Mouse (Mus musculus) C2C12 (cell line): ENCODE measurements around the gene Mndal. TPM values are rescaled to one million over a fixed set of nuclear protein-coding genes. Genes with fewer than 3 reads are reported as not detected.
A peak's percentile ranks its signal among the peaks of the same experiment; 100 is the strongest.
"Not testable (repeated sequence)": the region's sequence is repeated elsewhere in the genome, so short reads cannot be mapped to it uniquely, and the experiment has no call there.

Experiments used
- H3K27me3 ChIP-seq: one replicate; pipeline ENCODE4 v1.6.1; 2011; ENCODE audit not compliant: control insufficient read depth, insufficient read depth, insufficient read length
- H3K36me3 ChIP-seq: one replicate; pipeline ENCODE4 v1.6.1; 2011; ENCODE audit not compliant: control insufficient read depth, insufficient read depth
- H3K4me3 ChIP-seq: one replicate; pipeline ENCODE4 v1.5.1; 2011; ENCODE audit warnings: mild to moderate bottlenecking, control low read depth; ENCODE audit not compliant: poor library complexity, insufficient read depth, severe bottlenecking
- H3K79me2 ChIP-seq: one replicate; pipeline ENCODE4 v1.6.1; 2011; ENCODE audit not compliant: control insufficient read depth, insufficient read depth
- H3K79me3 ChIP-seq: one replicate; pipeline ENCODE4 v1.6.1; 2011; ENCODE audit warnings: low read depth, control low read depth
- H3ac ChIP-seq: one replicate; pipeline ENCODE3; 2011; ENCODE audit warnings: low read depth; ENCODE audit not compliant: control insufficient read depth, insufficient read length
- CEBPB ChIP-seq: IDR thresholded peaks from one replicate; pipeline ENCODE4 v1.6.1; 2011; ENCODE audit warnings: low read depth, mild to moderate bottlenecking, control low read depth, moderate library complexity
- MAX ChIP-seq: IDR thresholded peaks from one replicate; pipeline ENCODE4 v1.6.1; 2011; ENCODE audit warnings: mild to moderate bottlenecking, control low read depth
- polyA plus RNA-seq: library from polyadenylated mRNA; unstranded; fragments of >200 nt; fragmentation: generic; extraction: Trizol; gene quantifications from one replicate; pipeline ENCODE4 v1.2.1, GENCODE M21; 2012; ENCODE audit warnings: missing spikeins

Mndal gene
- polyA plus RNA-seq, 1 experiment, result 0.92 TPM

DNA sequence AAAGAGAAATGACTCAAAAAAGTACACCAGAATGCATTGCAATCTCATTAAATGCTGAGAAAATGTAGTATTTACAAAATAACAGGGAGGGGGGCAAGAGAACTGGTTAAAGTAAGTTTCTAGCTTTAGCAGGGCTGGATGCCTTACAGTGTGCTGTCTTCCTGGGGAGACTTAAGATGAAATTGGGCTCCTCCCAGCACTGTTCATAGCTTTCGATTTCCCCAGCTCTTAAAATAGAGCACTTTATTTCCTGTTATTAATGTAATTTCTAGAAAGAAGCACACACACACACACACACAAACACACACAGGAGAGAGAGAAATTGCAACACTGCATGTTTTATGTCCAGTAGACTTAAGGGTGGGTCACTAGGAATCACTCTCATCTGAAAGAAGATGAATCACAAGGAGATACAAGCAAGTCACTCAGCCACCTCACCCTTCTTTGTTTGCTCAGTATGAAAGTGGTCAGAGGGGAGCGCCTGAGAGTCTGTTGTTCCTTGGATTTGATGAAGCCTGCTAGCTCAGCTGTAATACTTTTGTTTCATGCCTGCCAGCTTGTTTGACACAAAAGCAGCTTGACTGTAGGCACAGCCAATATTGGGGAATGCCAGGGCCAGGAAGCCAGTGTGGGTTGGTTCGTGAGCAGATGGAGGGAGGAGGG is 62.2 kb downstream of the Mndal start:
- not testable (repeated sequence) for H3K79me2 ChIP-seq, H3ac ChIP-seq, H3K4me3 ChIP-seq, H3K79me3 ChIP-seq, H3K36me3 ChIP-seq, H3K27me3 ChIP-seq
- TF ChIP-seq CEBPB, result peak; percentile 45

DNA sequence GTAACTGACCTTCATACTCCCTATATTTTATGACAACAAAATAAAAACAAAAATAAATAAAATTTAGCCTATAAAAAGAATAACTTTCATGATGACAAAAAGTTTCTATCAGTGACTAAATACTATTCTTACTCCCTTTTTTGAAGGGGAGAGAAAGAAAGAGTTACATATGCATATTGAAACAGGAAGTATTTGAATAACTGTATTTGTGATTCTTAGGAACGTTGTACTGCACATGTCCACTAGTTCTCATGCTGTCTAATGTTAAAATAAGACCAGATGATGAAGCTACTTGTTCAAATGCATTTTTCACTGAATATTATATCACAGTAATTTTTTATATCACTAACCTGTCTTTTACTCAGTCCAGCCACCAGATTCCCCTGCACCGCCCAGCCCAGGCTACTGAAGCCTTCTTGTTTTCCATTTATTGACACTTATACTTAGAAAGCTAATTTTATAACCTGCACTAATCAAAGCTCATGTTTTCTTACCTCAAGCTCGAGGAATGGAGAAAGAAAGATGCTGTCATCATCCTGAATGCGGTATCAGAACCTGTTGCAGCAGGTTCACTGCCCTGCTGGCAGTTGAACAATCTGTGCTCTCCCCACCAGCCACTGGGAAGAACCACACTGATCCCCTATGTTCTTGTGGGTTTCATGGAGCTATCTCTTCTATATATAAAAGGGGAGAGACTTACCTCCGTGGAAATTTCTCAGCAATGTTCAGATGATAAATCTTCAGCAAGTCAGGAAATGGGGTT is 62.9 kb downstream of the Mndal start:
- H3K27me3 ChIP-seq, H3K36me3 ChIP-seq, H3K79me2 ChIP-seq, H3ac ChIP-seq, H3K4me3 ChIP-seq, H3K79me3 ChIP-seq: not testable (repeated sequence)

DNA sequence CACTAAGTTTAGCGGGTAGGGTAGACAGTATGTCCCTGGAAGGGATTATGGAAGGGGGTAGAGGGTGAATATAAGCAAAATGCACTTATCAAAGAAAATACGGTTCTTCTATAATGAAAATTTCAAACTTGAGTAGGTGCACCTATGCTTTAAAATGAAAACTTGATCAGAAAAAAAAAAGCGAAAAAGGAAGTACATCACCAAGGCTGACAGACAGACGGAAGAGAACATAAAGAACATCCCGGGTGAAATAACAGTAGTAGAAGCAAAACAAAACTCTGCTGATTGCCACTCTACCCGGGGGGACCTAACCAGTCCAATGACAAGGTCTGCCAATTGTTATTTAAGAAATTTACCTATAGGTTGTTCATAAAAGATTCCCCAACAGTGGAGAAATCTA is 64.0 kb downstream of the Mndal start:
- H3K27me3 ChIP-seq, H3K36me3 ChIP-seq, H3K79me3 ChIP-seq, H3K4me3 ChIP-seq, H3ac ChIP-seq, H3K79me2 ChIP-seq: not testable (repeated sequence)

DNA sequence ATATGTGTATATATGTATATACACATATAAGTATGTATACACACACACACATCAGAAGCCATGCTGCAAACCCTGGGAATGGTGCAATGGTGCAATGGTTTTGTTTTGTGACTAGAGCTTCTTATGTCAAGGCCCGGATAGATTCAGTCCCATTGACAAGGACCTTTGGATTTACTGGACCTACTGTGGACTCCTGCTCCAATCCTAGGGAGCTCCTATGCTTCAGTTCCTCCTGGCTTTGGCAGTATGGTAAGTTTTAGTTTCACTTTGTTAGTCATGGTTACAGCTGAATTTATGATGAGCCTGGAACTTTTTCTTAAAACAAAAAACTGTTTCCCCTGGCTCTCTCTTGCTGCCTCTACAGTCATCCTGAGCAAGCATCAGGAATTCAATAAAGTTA is 65.2 kb downstream of the Mndal start:
- H3K27me3 ChIP-seq, H3ac ChIP-seq, H3K36me3 ChIP-seq, H3K4me3 ChIP-seq, H3K79me2 ChIP-seq, H3K79me3 ChIP-seq: not testable (repeated sequence)

DNA sequence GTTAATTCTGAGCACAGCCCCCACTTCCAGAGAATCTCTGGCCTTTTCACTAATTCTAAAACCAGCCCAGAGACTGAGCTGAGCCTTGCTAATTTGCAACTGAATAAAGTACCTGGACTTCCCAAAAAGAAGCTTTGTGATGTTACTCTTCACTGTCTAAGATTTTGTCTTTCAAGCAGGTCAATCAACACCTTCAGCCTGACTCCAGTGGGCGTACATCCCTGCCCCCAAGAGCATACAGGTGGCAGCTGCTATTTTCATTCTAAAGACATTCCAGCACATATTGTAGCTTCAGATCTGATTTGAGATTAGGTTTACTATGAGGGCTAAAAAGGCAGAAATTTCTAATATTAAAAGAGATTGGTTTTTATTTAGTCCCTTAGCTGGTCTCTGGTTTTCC is 73.7 kb downstream of the Mndal start:
- H3K36me3 ChIP-seq, H3K79me3 ChIP-seq, H3K27me3 ChIP-seq, H3ac ChIP-seq, H3K79me2 ChIP-seq, H3K4me3 ChIP-seq: not testable (repeated sequence)

DNA sequence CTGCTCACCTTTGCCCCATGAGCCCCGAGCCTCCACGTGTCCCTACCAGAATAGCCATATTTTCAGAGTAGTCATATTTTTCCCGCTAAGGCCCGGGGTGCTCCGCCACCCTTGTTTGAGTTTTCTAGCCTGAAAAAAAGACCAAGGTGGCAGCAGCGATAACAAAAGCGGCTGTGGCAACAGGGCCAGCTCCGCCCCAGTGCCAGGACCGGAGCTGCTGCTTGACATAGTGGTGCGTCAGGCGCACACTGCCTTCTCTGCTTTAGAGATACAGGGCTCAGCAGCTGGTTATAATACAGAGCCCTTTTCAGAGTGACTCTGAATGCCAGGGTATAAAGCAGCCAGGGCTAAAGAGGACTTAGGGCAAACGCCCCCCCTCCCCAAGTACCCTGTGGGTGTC is 75.8 kb downstream of the Mndal start:
- H3K27me3 ChIP-seq, result no peaks in the 10 kb centered on the region
- H3K36me3 ChIP-seq, result no peaks in the 10 kb centered on the region
- no peaks in the 10 kb centered on the region for H3K79me2 ChIP-seq
- no peak overlapping the region for H3ac ChIP-seq
- no peak for TF ChIP-seq MAX
- H3K79me3 ChIP-seq, result no peaks in the 10 kb centered on the region
- H3K4me3 ChIP-seq, result no peak overlapping the region

DNA sequence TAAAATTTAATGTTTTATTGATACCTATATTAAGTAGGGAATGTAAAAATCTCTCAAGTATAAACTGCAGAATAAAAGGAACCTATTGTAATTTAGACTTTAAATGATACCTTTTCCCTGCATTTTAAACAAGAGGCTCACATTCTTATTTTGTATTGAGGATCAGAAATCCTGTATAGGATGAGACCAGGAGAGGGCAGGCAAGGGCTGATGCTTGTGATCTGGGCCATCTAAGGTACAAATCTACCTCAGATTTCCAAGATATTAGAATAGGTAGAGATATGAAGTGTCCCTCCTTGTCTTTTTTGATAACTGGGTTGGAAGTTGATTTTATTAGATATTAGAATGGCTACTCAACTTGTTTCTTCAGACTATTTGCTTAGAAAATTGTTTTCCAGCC is 88.6 kb downstream of the Mndal start:
- not testable (repeated sequence) for H3K79me2 ChIP-seq, H3K79me3 ChIP-seq, H3K36me3 ChIP-seq, H3ac ChIP-seq, H3K27me3 ChIP-seq, H3K4me3 ChIP-seq

DNA sequence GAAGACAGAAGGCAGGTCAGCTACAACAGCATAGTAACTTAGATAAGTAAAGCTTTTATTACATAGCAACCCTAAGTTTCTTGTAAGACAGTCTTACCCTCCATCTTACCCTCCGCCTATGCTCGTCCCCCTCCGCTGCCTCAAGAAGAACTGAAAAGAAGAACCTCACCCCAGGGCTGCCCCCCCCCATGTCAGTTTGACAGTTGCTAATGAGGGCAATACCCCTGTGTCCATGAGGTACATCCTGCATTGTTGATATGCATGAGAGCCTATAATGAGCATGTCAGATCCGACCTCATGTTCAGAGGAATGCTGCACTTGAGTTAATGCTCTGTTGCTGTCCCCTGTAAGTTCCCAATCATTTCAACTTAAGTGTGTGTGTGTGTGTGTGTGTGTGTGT is 89.4 kb downstream of the Mndal start:
- H3K79me3 ChIP-seq, H3K4me3 ChIP-seq, H3ac ChIP-seq, H3K36me3 ChIP-seq, H3K27me3 ChIP-seq, H3K79me2 ChIP-seq: not testable (repeated sequence)

DNA sequence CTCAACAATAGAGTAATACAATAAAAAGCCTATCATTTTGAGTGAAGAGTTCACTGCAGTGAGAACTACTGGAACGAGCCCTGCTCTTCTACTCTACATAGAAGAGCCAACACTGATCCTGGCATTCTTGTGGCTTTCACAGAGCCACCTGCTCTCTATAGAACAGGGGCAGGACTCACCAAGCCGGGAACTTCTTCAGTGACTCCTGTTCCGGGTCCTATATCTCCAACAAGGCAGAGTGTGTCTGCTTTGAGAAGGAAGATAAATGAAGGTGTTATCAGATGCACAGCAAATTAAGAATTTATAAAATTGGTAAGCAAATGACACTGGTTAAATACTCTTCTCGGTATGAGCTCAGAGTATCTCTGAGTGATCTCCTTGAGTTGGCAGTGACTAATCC is 96.1 kb downstream of the Mndal start:
- not testable (repeated sequence) for H3ac ChIP-seq

More for the DNA sequence above, 96.1 kb downstream of the Mndal start:
- H3K4me3 ChIP-seq, H3K79me3 ChIP-seq, H3K27me3 ChIP-seq, H3K36me3 ChIP-seq, H3K79me2 ChIP-seq: not testable (repeated sequence)
